Mouse (Mus musculus) frontal cortex, postnatal 10 days (tissue): ENCODE data around the gene Utp18.
"Not testable (repeated sequence)": the region's sequence is repeated elsewhere in the genome, so short reads cannot be mapped to it uniquely, and the experiment has no call there.

Experiments
- DNase-seq, 2 experiments: peaks; one replicate each; pipeline ENCODE4 v3.0.0; 2022; ENCODE audit warnings: low spot score in 2 of 2, mixed read lengths in 1 of 2

The Utp18 gene

GRCm38 (mm10) chr11:93885572-93886410 lies at the start of gene Utp18, which contains the start of gene Mbtd1:
TSS of gene Utp18 (minus strand) at chr11:93885766.
TSS of gene Mbtd1 (plus strand) at chr11:93885852.
- DNase-seq: peak; percentile 98 to 100

GRCm38 (mm10) chr11:93929106-93929505 lies 43.5 kb upstream of the Utp18 start:
- DNase-seq: no peak

DNA sequence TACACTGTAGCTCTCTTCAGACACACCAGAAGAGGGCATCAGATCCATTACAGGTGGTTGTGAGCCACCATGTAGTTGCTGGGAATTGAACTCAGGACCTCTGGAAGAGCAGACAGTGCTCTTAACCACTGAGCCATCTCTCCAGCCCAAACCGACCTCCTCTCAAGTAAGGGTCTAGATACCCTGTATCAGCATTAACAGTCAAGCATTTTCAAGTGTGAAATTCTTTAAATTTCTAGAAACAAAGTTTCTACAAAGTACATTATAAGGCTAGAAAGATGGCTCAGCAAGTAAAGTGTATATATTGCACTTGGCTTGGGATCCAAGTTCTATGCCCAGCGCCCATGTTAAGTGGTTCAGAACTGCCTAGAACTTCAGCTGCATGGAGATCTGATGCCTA lies 29.5 kb upstream of the Utp18 start:
- DNase-seq: not testable (repeated sequence)

GRCm38 (mm10) chr11:93911603-93912002 lies 26.0 kb upstream of the Utp18 start:
- DNase-seq: no peak

- DNase-seq: no peak
These were observed 23.3 kb upstream of the Utp18 start for GRCm38 (mm10) chr11:93908829-93909228.

- no peak for DNase-seq
These were observed 22.3 kb upstream of the Utp18 start for GRCm38 (mm10) chr11:93907839-93908238.

- DNase-seq: no peak
These were observed 21.3 kb upstream of the Utp18 start for GRCm38 (mm10) chr11:93906834-93907233.

GRCm38 (mm10) chr11:93897732-93898131 lies 12.2 kb upstream of the Utp18 start:
- DNase-seq: no peak

DNA sequence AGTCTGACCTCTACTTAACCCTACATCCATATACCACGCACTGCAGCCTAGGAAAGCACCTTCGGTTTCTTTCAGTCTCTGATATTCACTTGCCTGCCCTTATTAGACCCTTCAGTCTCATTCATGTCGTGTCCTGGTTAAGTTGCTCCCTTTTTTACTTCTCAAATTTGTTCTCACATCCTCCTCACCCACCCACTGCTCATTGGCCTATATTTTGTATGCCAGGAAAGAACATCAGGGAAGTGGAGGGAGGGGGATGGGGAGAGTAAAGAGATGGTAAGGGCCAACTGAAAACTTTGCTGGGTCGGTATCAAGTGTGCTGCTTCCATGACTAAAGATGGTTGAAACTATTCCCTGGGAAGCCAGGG lies 1.5 kb upstream of the Utp18 start:
- peak; percentile 7 to 19 for DNase-seq

- peak; percentile 19 to 26 for DNase-seq
These were observed 979 bp upstream of the Utp18 start for GRCm38 (mm10) chr11:93886411-93887079.

GRCm38 (mm10) chr11:93884901-93885571 lies 530 bp downstream of the Utp18 start:
- DNase-seq: peak; percentile 23 to 50

DNA sequence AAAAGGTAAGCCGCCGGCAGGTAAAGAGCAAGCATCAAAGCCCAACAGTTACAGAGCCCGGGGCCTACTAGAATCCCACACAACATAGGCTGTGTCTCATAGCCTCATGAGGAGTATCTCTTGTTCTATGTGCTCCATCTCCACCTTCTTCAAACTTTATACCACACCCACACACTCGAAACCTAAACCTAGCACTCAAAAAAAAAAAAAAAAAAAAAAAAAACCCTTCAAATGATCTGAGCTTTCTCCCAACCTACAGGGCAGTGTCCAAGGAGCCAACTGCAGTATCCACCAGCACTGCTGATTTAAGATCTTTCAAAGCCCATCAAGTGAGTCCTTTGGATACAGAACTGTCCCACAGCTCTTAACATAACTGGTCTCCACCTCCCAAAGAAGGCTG lies 1.5 kb downstream of the Utp18 start:
- no peak for DNase-seq

GRCm38 (mm10) chr11:93862638-93863037 lies 22.9 kb downstream of the Utp18 start:
- no peak for DNase-seq

DNA sequence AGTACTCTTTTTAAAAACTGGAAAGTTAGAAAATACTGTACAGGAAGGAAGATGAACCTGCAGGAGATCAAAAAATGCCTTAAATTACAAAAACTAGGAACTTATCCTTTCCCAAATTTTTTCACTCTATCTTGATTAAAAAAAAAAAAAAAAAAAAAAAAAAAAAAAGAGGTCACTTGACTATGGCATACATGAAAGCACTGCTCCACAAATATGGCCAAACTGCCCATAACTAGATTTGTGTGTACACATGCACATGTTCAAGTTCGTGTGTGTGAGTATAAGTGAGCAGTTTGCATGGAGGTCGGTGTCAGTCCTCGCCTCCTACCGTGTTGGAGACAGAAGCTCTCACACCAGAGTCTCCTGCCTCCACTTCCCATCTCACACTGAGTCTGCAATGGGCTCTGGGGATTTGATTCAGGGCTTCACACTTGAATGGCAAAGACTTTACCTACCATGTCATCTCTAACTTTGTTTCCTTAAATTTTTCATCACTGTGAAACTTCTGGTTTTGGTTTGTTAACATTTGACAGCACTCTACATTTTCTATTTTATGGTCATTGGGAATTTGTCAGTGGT lies 23.4 kb downstream of the Utp18 start:
- DNase-seq: no peak

DNA sequence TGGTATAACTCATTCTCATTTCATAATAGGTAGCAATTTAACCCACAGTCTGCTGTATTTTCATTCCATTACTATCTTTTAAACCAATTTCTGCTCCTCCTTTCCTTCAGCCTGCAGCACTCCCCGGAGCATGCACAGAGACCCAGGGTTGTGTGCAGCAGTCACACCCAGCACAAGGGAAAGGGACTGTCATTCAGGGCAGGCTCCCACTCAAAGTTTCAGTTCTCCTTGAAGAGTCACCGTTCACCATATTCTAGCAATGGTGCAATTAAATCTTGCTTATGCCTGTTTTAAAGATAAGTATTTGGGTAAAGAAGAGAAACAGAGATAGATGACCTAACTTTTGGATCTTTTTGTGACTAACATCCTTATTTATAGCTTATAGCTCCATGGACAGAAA lies 24.4 kb downstream of the Utp18 start:
- no peak for DNase-seq

- no peak for DNase-seq
These were observed 24.9 kb downstream of the Utp18 start for GRCm38 (mm10) chr11:93860540-93861172.

- DNase-seq: peak; percentile 60 to 83
These were observed 29.1 kb downstream of the Utp18 start for GRCm38 (mm10) chr11:93856284-93856955.

DNA sequence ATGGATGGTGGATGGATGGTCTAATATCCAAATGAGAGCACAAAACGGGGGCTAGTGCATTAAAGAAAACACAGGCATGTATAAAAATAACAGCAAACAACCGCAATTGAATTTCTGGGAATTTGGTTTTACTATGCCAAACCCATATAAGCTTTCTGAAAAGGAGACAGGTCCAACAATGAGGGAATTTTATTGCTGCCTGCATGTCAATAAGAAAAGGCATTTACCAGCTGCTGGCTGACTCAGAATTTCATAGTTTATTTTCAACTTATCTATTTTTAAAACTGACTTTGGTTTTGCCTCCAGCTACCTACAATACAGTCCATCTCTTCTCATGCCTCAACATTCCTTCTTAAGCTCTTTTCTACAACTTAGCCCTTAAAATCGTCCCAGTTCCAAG lies 33.0 kb downstream of the Utp18 start:
- DNase-seq: no peak

- no peak for DNase-seq
These were observed 38.2 kb downstream of the Utp18 start for GRCm38 (mm10) chr11:93847342-93847741.

GRCm38 (mm10) chr11:93835800-93836199 lies 49.8 kb downstream of the Utp18 start:
- DNase-seq: no peak

DNA sequence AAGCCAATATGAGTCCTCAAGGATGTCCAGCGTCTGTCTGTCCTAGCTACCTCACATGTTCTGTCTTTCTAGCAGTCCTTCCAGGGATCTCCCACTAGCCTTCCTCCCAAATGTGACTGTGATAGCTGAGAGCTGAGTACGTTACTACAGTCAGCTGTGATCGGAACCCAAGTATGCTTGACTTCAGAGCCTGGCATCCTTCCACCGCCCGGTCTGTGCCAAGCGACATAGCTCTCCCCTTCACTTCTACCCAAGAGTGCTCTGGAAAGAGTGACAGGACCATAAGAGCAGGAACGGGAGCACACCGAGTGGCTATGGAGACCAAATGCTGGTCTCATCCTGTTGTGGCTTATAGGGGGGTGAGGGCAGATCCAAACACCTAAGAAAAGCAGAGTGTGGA lies 55.6 kb downstream of the Utp18 start:
- no peak for DNase-seq
